Mouse (Mus musculus): Measurements from ENCODE around the gene Atg2b.

Gene Atg2b

GRCm38 (mm10) chr12:105685001-105685691 is at the start of gene Atg2b:
Gene Atg2b, minus strand, starts transcription at chr12:105685211.
- peak; percentile 94 for DNase-seq (ENCODE audit: low spot score)

- no peak for DNase-seq (ENCODE audit: low spot score)
These were observed 48.6 kb upstream of the Atg2b start for GRCm38 (mm10) chr12:105733370-105734159.

- DNase-seq (ENCODE audit: low spot score) = no peak
These were observed 45.9 kb upstream of the Atg2b start for GRCm38 (mm10) chr12:105730851-105731460.

- DNase-seq (ENCODE audit: low spot score) = peak; percentile 10
These were observed 43.0 kb upstream of the Atg2b start for GRCm38 (mm10) chr12:105727964-105728363.

- DNase-seq (ENCODE audit: low spot score) = no peak
These were observed 42.3 kb upstream of the Atg2b start for GRCm38 (mm10) chr12:105727268-105727667.

GRCm38 (mm10) chr12:105725736-105726135 is 40.7 kb upstream of the Atg2b start:
- no peak for DNase-seq (ENCODE audit: low spot score)

GRCm38 (mm10) chr12:105724616-105725015 is 39.6 kb upstream of the Atg2b start:
- no peak for DNase-seq (ENCODE audit: low spot score)

- peak; percentile 11 for DNase-seq (ENCODE audit: low spot score)
These were observed 37.6 kb upstream of the Atg2b start for GRCm38 (mm10) chr12:105722657-105723056.

GRCm38 (mm10) chr12:105721452-105722132 is 36.6 kb upstream of the Atg2b start:
- no peak for DNase-seq (ENCODE audit: low spot score)

- no peak for DNase-seq (ENCODE audit: low spot score)
These were observed 35.2 kb upstream of the Atg2b start for GRCm38 (mm10) chr12:105720196-105720595.

- no peak for DNase-seq (ENCODE audit: low spot score)
These were observed 33.6 kb upstream of the Atg2b start for GRCm38 (mm10) chr12:105718616-105719015.

- DNase-seq (ENCODE audit: low spot score) = peak; percentile 44
These were observed 20.9 kb upstream of the Atg2b start, which contains the start of gene Ak7 for GRCm38 (mm10) chr12:105705799-105706487. Gene Ak7, plus strand, starts transcription at chr12:105705976.

GRCm38 (mm10) chr12:105700433-105700832 is 15.4 kb upstream of the Atg2b start:
- no peak for DNase-seq (ENCODE audit: low spot score)

- DNase-seq (ENCODE audit: low spot score) = no peak
These were observed 12.2 kb upstream of the Atg2b start for GRCm38 (mm10) chr12:105697104-105697780.

GRCm38 (mm10) chr12:105695848-105696247 is 10.8 kb upstream of the Atg2b start:
- DNase-seq (ENCODE audit: low spot score) = no peak

GRCm38 (mm10) chr12:105694021-105694420 is 9.0 kb upstream of the Atg2b start:
- no peak for DNase-seq (ENCODE audit: low spot score)

- no peak for DNase-seq (ENCODE audit: low spot score)
These were observed 4.4 kb upstream of the Atg2b start for GRCm38 (mm10) chr12:105689435-105689834.

- DNase-seq (ENCODE audit: low spot score) = no peak
These were observed 3.5 kb upstream of the Atg2b start for GRCm38 (mm10) chr12:105688546-105688945.

- no peak for DNase-seq (ENCODE audit: low spot score)
These were observed 2.4 kb upstream of the Atg2b start for GRCm38 (mm10) chr12:105687416-105687815.

- DNase-seq (ENCODE audit: low spot score) = no peak
These were observed 1.8 kb upstream of the Atg2b start for GRCm38 (mm10) chr12:105686791-105687190.
